Mouse (Mus musculus) stomach, postnatal 0 days (tissue): ENCODE data around the gene Appl1. TPM values are rescaled to one million over a fixed set of nuclear protein-coding genes. Genes with fewer than 3 reads are reported as not detected.
"Not testable (repeated sequence)": the region's sequence is repeated elsewhere in the genome, so short reads cannot be mapped to it uniquely, and the experiment has no call there.

Experiments
- ATAC-seq: fragments of 200-750 bp; cut with Nextera tagmentation; 2 replicates; pipeline ENCODE4 v1.8.0; 2017; ENCODE audit not compliant: low FRiP score, low TSS enrichment
- DNase-seq: peaks from one replicate; pipeline ENCODE4 v3.0.0-alpha.2; 2016; ENCODE audit warnings: low spot score
- H3K27ac ChIP-seq: fragments of 300-500 bp; sonication (generic); replicated peaks from 2 replicates; pipeline ENCODE4 v1.5.1; 2014; ENCODE audit warnings: mild to moderate bottlenecking, control low read depth
- H3K27me3 ChIP-seq: fragments of 300-500 bp; sonication (generic); 2 replicates; pipeline ENCODE4 v1.6.1; 2014; ENCODE audit warnings: low read length; ENCODE audit not compliant: control insufficient read depth, insufficient read depth
- H3K36me3 ChIP-seq: fragments of 300-500 bp; sonication (generic); 2 replicates; pipeline ENCODE4 v1.6.1; 2014; ENCODE audit warnings: low read length, mixed read lengths; ENCODE audit not compliant: control insufficient read depth, insufficient read depth
- H3K4me1 ChIP-seq: fragments of 300-500 bp; sonication (generic); replicated peaks from 2 replicates; pipeline ENCODE4 v1.6.1; 2014; ENCODE audit warnings: antibody characterized with exemption; ENCODE audit not compliant: control insufficient read depth, insufficient read depth
- H3K4me2 ChIP-seq: fragments of 300-500 bp; sonication (generic); replicated peaks from 2 replicates; pipeline ENCODE4 v1.6.1; 2014; ENCODE audit warnings: low read depth, mild to moderate bottlenecking, control low read depth, moderate library complexity
- H3K4me3 ChIP-seq: fragments of 300-500 bp; sonication (generic); 2 replicates; pipeline ENCODE4 v1.5.1; 2014; ENCODE audit warnings: low read depth, low read length, control low read depth
- H3K9ac ChIP-seq: fragments of 300-500 bp; sonication (generic); 2 replicates; pipeline ENCODE4 v1.6.1; 2014; ENCODE audit warnings: mild to moderate bottlenecking, low read length, control low read depth, mixed read lengths
- H3K9me3 ChIP-seq: fragments of 300-500 bp; sonication (generic); 2 replicates; pipeline ENCODE4 v1.6.1; 2016; ENCODE audit warnings: low read length; ENCODE audit not compliant: control insufficient read depth
- CTCF ChIP-seq: IDR thresholded peaks from 2 replicates; pipeline ENCODE4 v1.5.1; 2016; ENCODE audit warnings: antibody characterized with exemption, low read depth, mild to moderate bottlenecking, moderate library complexity
- EP300 ChIP-seq: optimal IDR thresholded peaks from 2 replicates; pipeline ENCODE3; 2016; ENCODE audit warnings: antibody characterized with exemption
- WGBS: fragments of 180-500 bp; shearing (Covaris S2); extraction: QIAGEN DNeasy Blood & Tissue Kit; methylation state at CpG from one replicate; pipeline ENCODE4 v1.1.7; 2014; 5-methylcytosine and 5-hydroxymethylcytosine counted together
- polyA plus RNA-seq: library from polyadenylated mRNA; unstranded; fragments of >200 nt; fragmentation: Nextera tagmentation; extraction: Ambion mirVana; gene quantifications from 2 replicates; pipeline ENCODE4 v1.2.1, GENCODE M21; 2015

Gene Appl1
- polyA plus RNA-seq, 1 experiment from 2014 or later = 25.5 TPM

GRCm38 (mm10) chr14:26960518-26960917 is 10.5 kb downstream of the Appl1 start:
- no peak for TF ChIP-seq CTCF
- no peak for TF ChIP-seq EP300
- WGBS = 77% methylated on average over 1 of the region's 1 CpGs

GRCm38 (mm10) chr14:26956139-26956538 is 14.9 kb downstream of the Appl1 start:
- not testable (repeated sequence) for H3K27ac ChIP-seq, H3K4me1 ChIP-seq, H3K4me3 ChIP-seq, H3K36me3 ChIP-seq, H3K4me2 ChIP-seq, H3K27me3 ChIP-seq, ATAC-seq, H3K9ac ChIP-seq, DNase-seq, H3K9me3 ChIP-seq
- 95% methylated on average over 2 of the region's 2 CpGs for WGBS

More at GRCm38 (mm10) chr14:26960518-26960917, 10.5 kb downstream of the Appl1 start:
- no peaks in the 10 kb centered on the region for H3K9me3 ChIP-seq
- H3K27me3 ChIP-seq = no peaks in the 10 kb centered on the region
- DNase-seq (no peak), ATAC-seq (no peak)
- H3K4me2 ChIP-seq = no peak overlapping the region
- H3K9ac ChIP-seq = no peak overlapping the region
- H3K27ac ChIP-seq = no peak overlapping the region
- no peak overlapping the region for H3K4me3 ChIP-seq
- no peaks in the 10 kb centered on the region; the same call in 1 of the 2 replicates for H3K36me3 ChIP-seq
- H3K4me1 ChIP-seq = no peaks in the 10 kb centered on the region

- ATAC-seq (no peak), DNase-seq (no peak)
- Histone ChIP-seq H3K9ac (no peak overlapping the region), H3K4me3 (no peak overlapping the region), H3K9me3 (no peaks in the 10 kb centered on the region), H3K27ac (no peak overlapping the region), H3K27me3 (no peaks in the 10 kb centered on the region), H3K36me3 (peaks cover 16% of the 10 kb centered on the region; the same call in 1 of the 2 replicates), H3K4me1 (no peaks in the 10 kb centered on the region), H3K4me2 (no peak overlapping the region)
- WGBS = 77% methylated on average over 4 of the region's 4 CpGs
- no peak for TF ChIP-seq CTCF
- TF ChIP-seq EP300 = no peak
These were observed 35.5 kb downstream of the Appl1 start for GRCm38 (mm10) chr14:26935558-26935957.

GRCm38 (mm10) chr14:26934891-26935290 is 36.1 kb downstream of the Appl1 start:
- Histone ChIP-seq H3K9me3 (no peaks in the 10 kb centered on the region), H3K27ac (no peak overlapping the region), H3K4me2 (no peak overlapping the region), H3K27me3 (no peaks in the 10 kb centered on the region), H3K9ac (no peak overlapping the region), H3K36me3 (peaks cover 16% of the 10 kb centered on the region), H3K4me3 (no peak overlapping the region), H3K4me1 (no peaks in the 10 kb centered on the region)
- no peak for DNase-seq
- no peak for ATAC-seq
- TF ChIP-seq CTCF (no peak), EP300 (no peak)
- 93% methylated on average over 3 of the region's 3 CpGs for WGBS

- no peaks in the 10 kb centered on the region for H3K9me3 ChIP-seq
- H3K27me3 ChIP-seq = no peaks in the 10 kb centered on the region
- no peak for DNase-seq
- peaks cover 8% of the 10 kb centered on the region; the same call in 1 of the 2 replicates for H3K36me3 ChIP-seq
- ATAC-seq = no peak
- TF ChIP-seq CTCF (no peak), EP300 (no peak)
- WGBS = 87% methylated on average over 5 of the region's 5 CpGs
- H3K27ac ChIP-seq = no peak overlapping the region
- no peak overlapping the region for H3K4me3 ChIP-seq
- no peaks in the 10 kb centered on the region for H3K4me1 ChIP-seq
- H3K9ac ChIP-seq = no peak overlapping the region
- H3K4me2 ChIP-seq = no peak overlapping the region
These were observed 47.2 kb downstream of the Appl1 start for GRCm38 (mm10) chr14:26923702-26924421.

GRCm38 (mm10) chr14:26919310-26919709 is 51.7 kb downstream of the Appl1 start:
- 90% methylated on average over 3 of the region's 3 CpGs for WGBS
- Histone ChIP-seq H3K27me3 (no peaks in the 10 kb centered on the region), H3K4me2 (no peak overlapping the region), H3K9ac (no peak overlapping the region), H3K27ac (no peak overlapping the region), H3K9me3 (no peaks in the 10 kb centered on the region), H3K4me1 (no peaks in the 10 kb centered on the region), H3K4me3 (no peak overlapping the region), H3K36me3 (0 out of 2 replicates have a peak, but pooled peaks cover 8% of the 10 kb centered on the region)
- DNase-seq (no peak), ATAC-seq (no peak)
- TF ChIP-seq EP300 = no peak
- no peak for TF ChIP-seq CTCF
